In the genomic region with DNA sequence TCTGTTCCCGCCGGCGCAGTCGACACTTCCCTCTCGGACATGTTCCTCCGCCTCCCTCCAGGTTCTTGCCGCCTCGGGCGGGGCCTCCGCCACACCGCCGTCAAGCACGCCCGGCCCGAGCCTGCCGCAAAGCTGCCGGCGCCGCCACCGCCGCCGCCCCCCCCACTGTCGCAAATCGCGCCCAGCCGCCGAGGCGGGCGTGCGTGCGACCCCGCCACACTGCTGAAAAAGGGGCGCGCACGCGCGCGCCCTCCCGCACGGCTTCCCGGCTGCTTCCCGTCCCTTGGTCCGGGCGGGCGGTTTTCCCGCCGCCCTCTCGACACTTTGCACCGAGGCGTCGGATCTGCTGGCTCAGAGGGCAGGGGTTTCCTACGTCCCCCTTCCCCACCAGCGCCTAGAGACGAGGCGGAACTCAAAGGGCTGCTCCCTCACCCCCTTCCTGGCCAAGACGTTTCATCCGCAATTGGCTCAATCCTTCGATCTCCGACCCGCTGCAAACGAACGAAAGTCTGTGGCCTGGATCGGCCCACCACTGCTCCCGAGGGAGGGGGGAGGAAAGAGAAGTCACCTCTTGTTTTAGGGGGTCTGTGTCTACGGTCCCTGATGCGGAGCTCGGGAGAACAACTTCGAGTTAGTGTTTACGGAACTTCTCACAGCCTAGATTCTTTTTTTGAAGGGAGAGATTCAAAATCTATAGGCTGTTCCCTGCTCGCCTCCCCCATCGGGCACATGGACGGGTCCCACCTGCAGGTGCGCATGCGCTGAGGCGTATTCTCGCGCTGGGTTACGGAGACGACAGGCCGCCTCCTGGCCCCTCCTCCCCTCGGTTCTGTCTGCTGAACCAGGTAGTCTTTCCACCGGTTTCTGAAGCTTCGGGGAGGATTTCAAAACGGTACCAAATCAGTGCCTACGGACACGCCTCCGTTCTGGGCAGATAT, we compare ENCODE assay signal across 8 mouse cellular contexts. TPM values are rescaled to one million over a fixed set of nuclear protein-coding genes. Genes with fewer than 3 reads are reported as not detected.
DNase-seq lines count a peak whose midpoint lies in the region; ATAC-seq lines count a peak whose summit lies in the region.

TSS of gene Eed (minus strand) at position 499 of the 938 bp plus-strand sequence.

- H3K4me3 ChIP-seq in megakaryocyte, embryonic 14.5 days (replicated peaks), result peak within 1 kb of the TSS; percentile 93

- no peaks in the 10 kb centered on the region for H3K27me3 ChIP-seq in megakaryocyte, embryonic 14.5 days (replicated peaks)

- no peaks in the 10 kb centered on the region for H3K9me3 ChIP-seq in megakaryocyte, embryonic 14.5 days

- DNase-seq in ZHBTc4 (ENCODE audit: low read depth, low spot score), result peak; percentile 97
- peak; percentile 86 to 90 for DNase-seq in gastrocnemius, adult 8-10 months (ENCODE audit: low spot score in 2 of 2)
- DNase-seq in hindlimb bud, embryonic 11.5 days (ENCODE audit: extremely low spot score, low read depth, low spot score), result peak; percentile 95
- peak; percentile 88 to 93 for DNase-seq in left cerebral cortex, adult 8-10 months (ENCODE audit: low spot score in 2 of 2)
- peak; percentile 96 to 97 for DNase-seq in right cerebral cortex, postnatal 10 days (ENCODE audit: low spot score in 2 of 2)
- peak; percentile 94 for DNase-seq in urinary bladder, postnatal 25 days (ENCODE audit: low spot score)

- peak; percentile 82 for ATAC-seq in common myeloid progenitor, adult 5-6 weeks (replicated peaks; ENCODE audit: low read depth, poor library complexity, severe bottlenecking)

- peaks cover 45% of the 10 kb centered on the region for H3K4me1 ChIP-seq in megakaryocyte, embryonic 14.5 days

- H3K36me3 ChIP-seq in megakaryocyte, embryonic 14.5 days (replicated peaks; ENCODE audit: low read length), result peaks cover 16% of the 10 kb centered on the region

RNA-seq across cellular contexts. Expression of gene Eed, which starts in this region (rescaled TPM):
- total RNA-seq in common myeloid progenitor, adult 5-6 weeks (2017), result 119 and 225 TPM in 2 replicates
- 10 to 100 TPM; 18.6 to 34.8 (median 26.6) TPM for total RNA-seq in gastrocnemius, adult 8-10 months (2022)
- 10 to 100 TPM; 22.0 to 28.6 (median 25.5) TPM for total RNA-seq in left cerebral cortex, adult 8-10 months (2022)
- 23.9 and 39.5 TPM in 2 replicates for polyA plus RNA-seq in megakaryocyte, embryonic 14.5 days (2012; ENCODE audit: insufficient read depth, low replicate concordance)

Comparison
In these comparisons a context has a peak if more than half of its experiments do, and no peak if none do; other contexts are left out.
1. Peak in every context shown above with its lines: DNase-seq, ATAC-seq and H3K4me3 ChIP-seq.